Mouse (Mus musculus) ES-Bruce4 (cell line): ENCODE results near the gene Stn1.

Experiments used
- CTCF ChIP-seq: IDR thresholded peaks from one replicate; pipeline ENCODE4 v1.8.1; 2011; ENCODE audit warnings: low read depth, low read length
- EP300 ChIP-seq: IDR thresholded peaks from 2 replicates; pipeline ENCODE4 v1.6.1; 2011; ENCODE audit warnings: low read depth, low read length; ENCODE audit not compliant: insufficient read depth
- POLR2A ChIP-seq: IDR thresholded peaks from one replicate; pipeline ENCODE4 v1.8.1; 2011; ENCODE audit warnings: low read length; ENCODE audit not compliant: insufficient read depth

DNA sequence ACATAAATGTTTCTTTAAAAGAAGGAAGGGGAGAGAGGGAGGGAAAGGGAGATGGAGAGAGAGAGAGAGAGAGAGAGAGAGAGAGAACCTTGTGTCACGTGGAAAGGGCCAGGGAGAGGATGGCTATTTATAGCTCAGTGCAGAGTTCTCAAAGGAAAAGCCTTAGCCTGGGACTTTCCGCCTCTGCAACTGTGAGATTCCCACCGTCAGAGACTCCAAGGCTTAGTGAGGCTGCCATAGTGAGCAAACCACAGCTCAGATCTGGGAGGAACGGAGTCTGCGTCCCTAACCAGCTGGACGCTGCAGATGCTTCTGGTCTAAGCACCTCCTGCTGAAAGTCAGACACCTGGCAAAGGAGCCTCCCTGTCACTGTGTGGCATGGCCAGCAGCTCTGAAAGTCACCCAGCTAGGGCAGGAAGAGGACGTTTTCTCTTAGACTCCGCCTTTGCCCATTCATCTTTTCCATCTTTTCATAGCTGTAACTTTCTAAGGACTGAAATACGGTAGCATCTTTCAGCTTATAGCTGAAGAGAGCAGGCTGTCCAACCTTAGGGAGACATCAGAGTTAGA is 51.2 kb downstream of the Stn1 start:
- no peak for TF ChIP-seq POLR2A
- TF ChIP-seq CTCF = no peak
- TF ChIP-seq EP300 = no peak
